Mouse (Mus musculus) hematopoietic stem cell, adult 5-6 weeks (primary cell): ENCODE data around the gene Mthfsd. TPM values are rescaled to one million over a fixed set of nuclear protein-coding genes. Genes with fewer than 3 reads are reported as not detected.

Experiments
- ATAC-seq, 2 experiments: fragments of 125-278 bp in 1 of 2; replicated peaks in 1 of 2; 2 replicates each; pipeline ENCODE4 v1.8.0; 2016 to 2017; ENCODE audit warnings: inconsistent platforms in 2 of 2, mild to moderate bottlenecking in 2 of 2, moderate number of reproducible peaks in 2 of 2, low read depth in 1 of 2, moderate TSS enrichment in 1 of 2; ENCODE audit not compliant: low FRiP score in 2 of 2, poor library complexity in 2 of 2, severe bottlenecking in 2 of 2, insufficient read depth in 1 of 2, low TSS enrichment in 1 of 2
- total RNA-seq: library from RNA; stranded (forward); fragments of 172-1452, 232-1000 nt; gene quantifications from 2 replicates; pipeline ENCODE4 v1.2.3, GENCODE M21; 2017

Gene Mthfsd
- total RNA-seq, 1 experiment from 2014 or later, result 7.8 TPM

DNA sequence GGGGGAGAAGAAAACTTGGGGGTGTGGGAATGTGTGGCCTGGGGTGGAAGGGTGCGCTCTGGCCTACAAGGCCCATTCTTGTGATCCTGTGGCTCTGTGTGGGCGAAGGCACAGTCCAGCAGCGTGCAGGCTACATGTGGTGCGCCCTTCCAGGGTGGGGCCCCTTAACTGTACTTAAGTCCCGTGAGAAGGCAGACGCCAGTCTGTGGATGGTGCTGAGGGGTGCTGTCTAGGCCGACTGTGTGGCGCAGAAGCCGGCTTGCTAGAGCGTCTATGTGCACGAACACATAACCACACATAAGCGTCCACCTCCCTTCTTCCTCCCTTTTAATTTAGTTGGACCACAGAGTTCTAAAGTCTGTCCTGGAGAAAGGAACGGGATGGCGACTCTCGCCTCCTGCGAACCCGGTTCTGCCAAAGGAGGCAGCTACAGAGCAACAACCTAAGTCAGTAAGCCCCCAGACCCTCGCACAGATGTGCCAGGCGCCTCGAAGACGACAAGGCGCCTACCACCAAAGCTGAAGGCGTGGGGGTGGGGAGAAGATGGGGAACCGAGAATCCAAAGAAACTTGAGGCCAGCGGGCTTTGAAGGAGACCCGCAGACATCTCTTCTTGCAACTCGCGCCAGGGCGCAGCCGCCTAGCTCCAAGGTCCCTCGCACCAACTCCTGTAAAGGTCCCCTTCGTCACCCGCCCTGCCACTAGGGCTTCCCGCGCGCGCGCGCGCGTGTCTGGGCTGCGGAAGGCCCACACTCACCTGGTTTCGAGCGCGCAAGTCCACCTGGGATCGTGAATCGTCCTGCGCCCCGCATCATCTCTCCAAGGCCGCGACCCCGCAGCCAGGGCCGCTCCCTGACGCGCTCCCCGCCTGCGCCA lies 25.7 kb downstream of the Mthfsd start:
- no peak for ATAC-seq

- no peak for ATAC-seq
Observed at GRCm38 (mm10) chr8:121081398-121081797, 26.8 kb downstream of the Mthfsd start.

GRCm38 (mm10) chr8:121080361-121081090 lies 27.7 kb downstream of the Mthfsd start:
- no peak for ATAC-seq

- no peak for ATAC-seq
Observed at GRCm38 (mm10) chr8:121079944-121080343, 28.2 kb downstream of the Mthfsd start.

- no peak for ATAC-seq
Observed at GRCm38 (mm10) chr8:121079201-121079600, 29.0 kb downstream of the Mthfsd start.

DNA sequence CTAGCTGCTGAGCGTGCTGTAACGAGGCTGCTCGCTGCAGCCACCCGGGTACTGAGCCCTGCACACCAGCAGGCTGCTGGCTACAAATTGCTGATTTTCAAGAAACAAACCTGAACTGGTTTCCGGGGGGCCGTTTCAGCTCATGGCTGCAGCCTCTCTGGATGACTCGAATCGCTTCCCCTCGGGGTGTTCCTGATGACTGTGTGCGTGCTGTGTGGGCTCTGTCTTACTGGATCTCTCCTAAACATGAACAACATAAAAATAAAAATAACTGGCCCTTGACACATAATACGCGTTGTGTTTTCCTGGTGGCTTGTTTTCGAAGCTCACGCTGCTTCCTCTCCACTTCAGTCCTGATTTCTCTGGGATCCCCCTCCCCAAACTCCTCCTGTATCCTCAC lies 29.5 kb downstream of the Mthfsd start:
- ATAC-seq, result no peak

- ATAC-seq, result no peak
Observed at GRCm38 (mm10) chr8:121076555-121076954, 31.6 kb downstream of the Mthfsd start.

GRCm38 (mm10) chr8:121075936-121076335 lies 32.3 kb downstream of the Mthfsd start:
- ATAC-seq, result no peak

DNA sequence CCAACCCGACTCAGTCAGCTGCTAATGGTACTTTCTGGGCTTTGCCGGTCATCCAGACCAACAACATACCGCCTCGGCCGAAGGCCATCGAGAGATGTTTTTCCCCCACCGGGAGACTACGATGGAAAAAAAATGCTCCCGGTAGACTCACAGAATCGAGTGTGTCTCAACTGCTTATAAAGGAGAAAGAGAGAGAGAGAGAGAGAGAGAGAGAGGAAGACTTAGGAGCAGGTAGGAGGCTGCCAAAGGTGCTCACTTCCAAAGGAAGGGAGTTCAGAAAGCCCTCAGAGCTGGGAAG lies 33.4 kb downstream of the Mthfsd start:
- ATAC-seq, result no peak

DNA sequence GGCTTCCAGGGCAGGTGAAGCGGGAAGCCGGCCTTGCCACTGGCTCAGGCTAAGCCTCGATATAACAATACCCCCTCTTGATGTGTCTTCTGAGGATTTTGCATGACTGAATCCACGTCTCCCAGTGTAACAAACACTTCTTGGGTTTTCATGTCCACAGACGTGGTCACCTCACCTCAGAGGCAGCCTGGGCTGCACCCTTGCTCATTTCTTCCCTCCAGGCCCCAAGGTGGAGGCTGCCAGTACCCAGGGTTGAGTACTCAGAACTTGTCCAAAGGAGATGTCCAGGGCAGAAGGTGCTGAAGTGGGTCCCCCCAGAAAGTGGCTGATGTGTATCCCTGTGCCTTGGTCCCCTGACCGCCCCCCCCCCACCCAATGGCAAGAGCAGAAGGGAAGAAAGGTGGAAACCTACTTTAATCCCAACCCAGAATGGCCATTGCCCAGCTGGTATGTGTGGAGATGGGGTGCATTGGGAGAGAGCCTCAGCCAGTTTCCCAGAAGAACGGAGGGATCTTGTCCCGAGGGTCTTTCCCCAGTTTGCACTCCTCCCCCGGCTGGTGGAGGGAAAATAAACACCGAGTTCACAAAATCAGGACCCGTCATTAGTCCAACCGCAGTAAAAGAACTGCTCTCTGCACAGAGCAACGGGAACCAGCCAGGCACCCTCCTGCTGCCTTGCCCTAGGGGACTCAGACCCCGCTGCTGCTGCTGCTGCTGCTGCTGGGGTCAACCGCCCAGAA lies 33.9 kb downstream of the Mthfsd start:
- ATAC-seq, result no peak

- no peak for ATAC-seq
Observed at GRCm38 (mm10) chr8:121073174-121074107, 34.8 kb downstream of the Mthfsd start.

GRCm38 (mm10) chr8:121072406-121073130 lies 35.6 kb downstream of the Mthfsd start:
- no peak for ATAC-seq

DNA sequence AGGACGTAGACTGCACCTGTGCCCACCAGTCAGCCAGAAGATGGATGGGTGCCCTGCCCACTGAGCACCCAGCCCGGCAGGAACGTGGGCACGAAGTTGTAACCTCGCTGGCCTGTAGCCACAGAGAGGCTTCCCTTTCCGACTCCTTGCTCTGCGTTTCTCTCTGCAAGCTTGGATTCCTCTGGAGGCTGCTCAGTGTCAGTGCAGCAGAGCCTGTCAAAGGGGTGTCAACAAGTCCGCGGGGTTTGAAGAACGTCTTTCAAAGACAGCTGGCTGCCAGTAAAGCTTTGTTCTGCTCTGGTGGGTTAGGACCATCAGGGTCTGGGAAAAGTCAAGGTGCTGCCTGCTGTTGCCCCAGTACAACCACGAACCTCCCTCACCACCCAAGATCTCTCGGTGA lies 36.7 kb downstream of the Mthfsd start:
- peak in 1 of 2 experiments; percentile 32; a peak in 1 of 4 replicates for ATAC-seq

DNA sequence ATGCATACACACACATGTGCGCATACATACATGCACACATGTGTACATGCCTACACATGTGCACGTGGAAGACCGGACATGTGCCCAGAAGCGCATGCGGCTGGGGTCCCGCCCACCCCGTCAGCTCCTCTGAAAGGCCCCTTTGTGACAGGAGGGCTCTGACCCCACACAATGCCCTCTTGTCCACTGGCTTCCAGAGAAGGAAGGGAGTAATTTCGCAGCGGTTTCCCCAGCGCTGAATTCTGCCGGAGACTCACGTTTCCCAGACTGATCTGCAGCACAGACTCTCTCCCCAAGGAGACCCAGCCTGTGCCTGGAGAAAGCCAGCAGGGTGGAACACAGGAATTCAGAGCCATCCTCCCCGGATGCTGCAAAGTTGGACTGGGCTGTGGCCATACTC lies 44.5 kb downstream of the Mthfsd start:
- ATAC-seq, result no peak

DNA sequence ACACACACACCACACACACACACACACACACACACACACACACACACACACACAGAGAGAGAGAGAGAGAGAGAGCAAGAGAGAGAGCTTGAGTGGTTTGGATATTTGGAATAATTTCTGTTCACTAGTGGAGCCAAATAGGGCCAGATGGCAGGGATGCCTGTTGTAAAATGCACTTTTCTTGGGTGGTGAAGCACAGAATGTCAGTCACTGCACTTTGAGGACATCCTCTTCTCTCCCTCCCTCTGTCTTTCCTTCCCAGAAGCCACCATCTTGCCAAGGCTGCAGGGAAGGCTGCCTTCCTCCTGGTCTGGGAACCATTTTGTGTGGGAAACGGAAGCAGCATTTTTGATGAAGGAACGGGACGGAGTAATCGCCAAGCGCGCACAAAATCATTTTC lies 45.7 kb downstream of the Mthfsd start:
- no peak for ATAC-seq

DNA sequence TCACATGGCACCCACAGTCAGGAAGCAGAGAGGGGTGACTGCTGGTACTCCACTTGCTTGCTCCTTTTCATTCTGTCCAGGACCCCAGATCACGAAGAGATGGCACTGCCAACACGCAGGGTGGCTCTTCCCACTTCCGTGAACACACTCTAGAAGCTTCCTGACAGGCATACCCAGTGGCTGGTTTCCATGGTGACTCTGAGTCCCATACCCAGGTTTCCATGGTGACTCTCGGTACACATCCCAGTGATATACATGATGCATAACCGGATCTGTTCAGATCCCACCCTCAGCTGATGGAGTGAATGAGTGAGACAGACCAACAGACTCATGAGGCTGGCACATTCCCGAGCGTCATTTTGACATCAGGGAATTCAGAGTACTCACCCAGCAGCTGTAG lies 49.1 kb downstream of the Mthfsd start:
- no peak for ATAC-seq

GRCm38 (mm10) chr8:121058081-121058480 lies 50.1 kb downstream of the Mthfsd start:
- no peak for ATAC-seq
